Mouse (Mus musculus): ENCODE data around the gene Phgdh. TPM values are rescaled to one million over a fixed set of nuclear protein-coding genes. Genes with fewer than 3 reads are reported as not detected.

Phgdh gene
- polyA plus RNA-seq, 1 experiment from 2014 or later: 494 TPM

DNA sequence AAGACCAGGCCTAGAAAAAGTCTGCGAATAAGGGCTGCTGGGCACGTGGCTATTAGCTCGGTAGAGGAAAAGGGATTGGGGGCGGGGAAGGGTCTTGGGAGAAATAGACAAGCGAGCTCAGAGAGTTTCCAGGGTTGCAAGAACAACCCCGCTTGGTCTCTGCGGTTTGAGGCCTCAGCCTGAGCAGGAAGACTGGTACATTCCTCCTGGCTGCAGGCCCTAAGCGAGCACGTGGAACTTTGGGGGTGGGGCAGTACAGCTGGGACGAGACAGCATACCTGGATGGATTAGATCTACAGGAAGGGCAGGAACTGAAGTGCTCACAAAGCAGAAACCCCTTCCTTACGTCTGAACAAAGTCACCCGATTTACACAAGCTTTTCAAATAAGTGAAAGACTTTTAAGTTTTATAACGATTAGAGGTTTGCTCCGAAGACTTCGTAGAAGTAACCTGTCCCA is 1.2 kb downstream of the Phgdh start:
- Histone ChIP-seq H3K27ac (ENCODE audit: low read depth, low read length) (peak overlapping the region; percentile 85; the same call in 1 of the 2 replicates), H3K9ac (ENCODE audit: low read depth, low read length) (peak overlapping the region; percentile 81), H3K9me3 (ENCODE audit: control insufficient read depth, low read length) (no peaks in the 10 kb centered on the region), H3K36me3 (ENCODE audit: control insufficient read depth, insufficient read depth, low read length) (peaks cover 11% of the 10 kb centered on the region), H3K4me1 (ENCODE audit: control insufficient read depth, insufficient read depth, low read length) (peaks cover 30% of the 10 kb centered on the region), H3K4me2 (replicated peaks; ENCODE audit: low read depth, low read length) (peak overlapping the region; percentile 87), H3K4me3 (ENCODE audit: low read length) (peak overlapping the region; percentile 74), H3K27me3 (ENCODE audit: control insufficient read depth, insufficient read depth, low read length) (no peaks in the 10 kb centered on the region)
- ATAC-seq (ENCODE audit: low FRiP score, low TSS enrichment): peak; percentile 56; the same call in 1 of the 2 replicates
- WGBS: 4% methylated on average over 15 of the region's 15 CpGs

DNA sequence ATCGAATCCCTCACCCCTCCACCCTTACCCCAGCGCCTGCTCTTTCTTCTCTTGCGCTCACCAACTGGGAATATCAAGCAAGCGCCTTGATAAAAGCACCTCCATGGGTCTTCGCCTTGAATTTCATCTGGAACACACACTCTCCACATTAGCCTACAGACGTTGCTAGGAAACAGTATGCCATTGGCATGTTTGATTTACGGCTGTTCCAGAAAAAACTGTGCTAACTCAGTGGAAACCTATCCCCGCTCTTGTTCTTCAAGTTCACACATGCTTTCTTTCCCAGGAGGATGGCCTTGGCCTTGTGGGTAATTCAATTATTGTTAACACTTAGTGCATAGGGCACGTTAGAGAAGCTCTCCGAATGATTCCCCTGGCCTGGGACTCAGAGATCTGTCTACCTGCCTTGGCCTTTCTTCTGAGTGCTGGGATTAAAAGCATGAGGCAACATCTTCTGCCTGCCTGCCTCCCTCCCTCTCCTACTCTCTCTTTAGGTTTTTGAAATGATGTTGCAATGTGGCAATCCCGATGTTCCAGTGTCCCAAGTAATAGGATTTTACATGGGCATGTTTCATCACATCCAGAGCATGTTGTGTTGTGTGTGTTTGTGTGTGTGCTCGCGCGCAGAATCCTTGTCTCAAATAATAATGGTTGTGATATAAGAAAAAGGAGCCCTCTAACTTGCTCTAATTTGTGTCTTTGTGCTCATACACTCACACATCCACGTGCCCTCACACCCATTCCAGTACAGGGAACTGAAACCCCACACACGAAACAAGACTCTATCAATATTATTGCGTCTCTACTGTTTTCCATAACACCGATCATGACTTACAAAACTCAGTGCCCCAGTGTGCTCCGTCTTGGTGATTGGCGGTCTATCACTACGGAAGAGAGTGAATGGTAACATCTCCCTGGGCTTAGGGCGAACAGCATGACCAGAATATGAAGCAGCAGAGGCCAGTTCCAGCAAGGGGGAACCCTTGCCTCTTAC is 2.8 kb downstream of the Phgdh start:
- H3K4me3 ChIP-seq (ENCODE audit: low read length): peak overlapping the region; percentile 74; the same call in 1 of the 2 replicates
- H3K4me2 ChIP-seq (replicated peaks; ENCODE audit: low read depth, low read length): peak overlapping the region; percentile 87
- H3K4me1 ChIP-seq (ENCODE audit: control insufficient read depth, insufficient read depth, low read length): peaks cover 30% of the 10 kb centered on the region
- no peak for ATAC-seq (ENCODE audit: low FRiP score, low TSS enrichment)
- no peaks in the 10 kb centered on the region for H3K27me3 ChIP-seq (ENCODE audit: control insufficient read depth, insufficient read depth, low read length)
- no peak overlapping the region for H3K27ac ChIP-seq (ENCODE audit: low read depth, low read length)
- WGBS: 81% methylated on average over 22 of the region's 22 CpGs
- H3K9ac ChIP-seq (ENCODE audit: low read depth, low read length): peak overlapping the region; percentile 81; the same call in 1 of the 2 replicates
- H3K9me3 ChIP-seq (ENCODE audit: control insufficient read depth, low read length): no peaks in the 10 kb centered on the region
- H3K36me3 ChIP-seq (ENCODE audit: control insufficient read depth, insufficient read depth, low read length): peaks cover 25% of the 10 kb centered on the region

DNA sequence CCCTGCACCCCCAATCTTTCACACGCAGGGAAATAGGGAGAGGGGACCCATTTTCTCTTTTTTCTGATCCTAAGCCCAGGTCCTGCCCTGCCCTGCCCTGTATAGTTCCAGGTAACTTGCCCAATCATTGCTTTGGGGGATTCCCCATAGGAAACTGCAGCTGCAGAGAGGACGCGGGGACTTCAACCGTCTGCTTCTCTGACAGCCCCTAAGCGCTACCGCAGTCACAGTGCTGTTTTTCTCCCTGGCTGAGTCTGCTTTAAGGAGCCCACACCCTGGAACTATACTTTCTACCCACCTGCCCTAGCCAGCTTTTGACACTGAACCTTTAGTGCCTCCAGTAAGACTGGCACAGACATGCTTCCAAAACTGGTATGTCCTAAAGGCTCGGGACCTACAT is 3.9 kb downstream of the Phgdh start:
- Histone ChIP-seq H3K27me3 (ENCODE audit: control insufficient read depth, insufficient read depth, low read length) (no peaks in the 10 kb centered on the region), H3K4me3 (ENCODE audit: low read length) (no peak overlapping the region), H3K36me3 (ENCODE audit: control insufficient read depth, insufficient read depth, low read length) (peaks cover 35% of the 10 kb centered on the region), H3K4me1 (ENCODE audit: control insufficient read depth, insufficient read depth, low read length) (peaks cover 30% of the 10 kb centered on the region), H3K9ac (ENCODE audit: low read depth, low read length) (no peak overlapping the region), H3K4me2 (replicated peaks; ENCODE audit: low read depth, low read length) (no peak overlapping the region), H3K27ac (ENCODE audit: low read depth, low read length) (no peak overlapping the region), H3K9me3 (ENCODE audit: control insufficient read depth, low read length) (no peaks in the 10 kb centered on the region)
- 78% methylated on average over 7 of the region's 7 CpGs for WGBS
- no peak for ATAC-seq (ENCODE audit: low FRiP score, low TSS enrichment)

DNA sequence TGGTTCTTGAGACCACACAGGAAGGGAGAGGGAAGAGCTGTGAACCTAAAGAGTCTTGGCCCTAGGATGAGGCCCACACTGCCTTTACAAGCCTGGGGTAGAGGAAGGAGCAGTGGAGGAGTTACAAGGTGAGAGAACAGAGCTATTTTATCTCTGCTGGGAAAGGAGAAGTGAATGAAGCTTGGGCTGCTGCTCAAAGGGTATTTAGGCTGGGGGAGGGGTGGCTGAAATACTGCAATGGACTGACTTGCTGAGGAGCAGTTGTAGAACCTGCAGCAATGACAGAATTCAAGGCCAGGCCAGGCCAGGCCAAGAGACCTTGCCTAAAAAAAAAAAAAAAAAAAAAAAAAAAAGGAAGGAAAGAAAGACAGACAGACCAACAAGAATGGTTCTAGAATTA is 4.5 kb downstream of the Phgdh start:
- Histone ChIP-seq H3K36me3 (ENCODE audit: control insufficient read depth, insufficient read depth, low read length) (peaks cover 36% of the 10 kb centered on the region), H3K4me1 (ENCODE audit: control insufficient read depth, insufficient read depth, low read length) (peaks cover 29% of the 10 kb centered on the region), H3K4me2 (replicated peaks; ENCODE audit: low read depth, low read length) (no peak overlapping the region), H3K27ac (ENCODE audit: low read depth, low read length) (no peak overlapping the region), H3K9ac (ENCODE audit: low read depth, low read length) (no peak overlapping the region), H3K9me3 (ENCODE audit: control insufficient read depth, low read length) (no peaks in the 10 kb centered on the region), H3K4me3 (ENCODE audit: low read length) (no peak overlapping the region), H3K27me3 (ENCODE audit: control insufficient read depth, insufficient read depth, low read length) (no peaks in the 10 kb centered on the region)
- ATAC-seq (ENCODE audit: low FRiP score, low TSS enrichment): no peak

DNA sequence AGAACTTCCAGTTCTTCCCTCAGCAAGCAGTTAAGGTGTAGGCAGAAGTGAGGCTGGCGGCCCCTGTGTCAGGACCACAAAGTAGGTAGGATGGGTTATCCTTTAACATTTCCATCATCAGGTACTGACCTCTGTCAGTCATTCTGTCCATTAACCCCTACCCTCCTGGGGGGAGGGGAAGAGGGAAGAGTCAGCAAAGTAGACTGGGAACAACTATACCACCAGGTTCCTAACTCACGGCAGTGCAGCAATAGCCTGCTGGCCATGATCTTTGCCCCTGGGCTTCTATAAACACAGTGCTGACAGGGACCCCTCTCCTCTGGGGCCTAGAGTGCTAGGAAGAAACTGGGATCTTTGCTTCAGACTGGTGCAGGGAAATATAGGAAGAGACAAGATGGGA is 5.8 kb downstream of the Phgdh start:
- Histone ChIP-seq H3K36me3 (ENCODE audit: control insufficient read depth, insufficient read depth, low read length) (peaks cover 43% of the 10 kb centered on the region), H3K4me1 (ENCODE audit: control insufficient read depth, insufficient read depth, low read length) (peaks cover 26% of the 10 kb centered on the region), H3K4me3 (ENCODE audit: low read length) (no peak overlapping the region), H3K9me3 (ENCODE audit: control insufficient read depth, low read length) (no peaks in the 10 kb centered on the region), H3K4me2 (replicated peaks; ENCODE audit: low read depth, low read length) (no peak overlapping the region), H3K27ac (ENCODE audit: low read depth, low read length) (no peak overlapping the region), H3K9ac (ENCODE audit: low read depth, low read length) (no peak overlapping the region), H3K27me3 (ENCODE audit: control insufficient read depth, insufficient read depth, low read length) (no peaks in the 10 kb centered on the region)
- WGBS: 75% methylated on average over 2 of the region's 2 CpGs
- ATAC-seq (ENCODE audit: low FRiP score, low TSS enrichment): no peak

DNA sequence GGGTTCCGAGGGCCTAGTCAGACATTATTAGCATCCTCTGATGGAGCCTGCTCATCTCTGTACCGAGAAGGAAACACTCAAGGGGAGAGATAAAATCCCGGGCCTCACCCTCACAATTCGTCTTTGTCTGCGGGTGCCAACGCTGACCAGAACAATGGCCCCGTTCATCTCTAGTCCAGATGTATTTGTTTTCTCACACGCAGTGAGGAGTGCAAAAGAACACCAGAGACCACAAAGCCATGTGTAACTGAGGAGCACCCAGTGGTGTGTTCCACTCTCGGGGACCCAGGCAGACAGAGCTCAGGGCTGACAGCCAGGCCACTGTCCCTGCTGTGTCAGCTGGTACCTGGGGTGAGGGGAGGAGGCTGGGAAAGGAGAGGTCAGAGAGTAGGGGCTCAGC is 15.6 kb downstream of the Phgdh start:
- ATAC-seq (ENCODE audit: low FRiP score, low TSS enrichment): no peak
- Histone ChIP-seq H3K4me2 (replicated peaks; ENCODE audit: low read depth, low read length) (no peak overlapping the region), H3K27ac (ENCODE audit: low read depth, low read length) (no peak overlapping the region), H3K4me3 (ENCODE audit: low read length) (no peak overlapping the region), H3K27me3 (ENCODE audit: control insufficient read depth, insufficient read depth, low read length) (no peaks in the 10 kb centered on the region), H3K9me3 (ENCODE audit: control insufficient read depth, low read length) (no peaks in the 10 kb centered on the region), H3K4me1 (ENCODE audit: control insufficient read depth, insufficient read depth, low read length) (no peaks in the 10 kb centered on the region), H3K9ac (ENCODE audit: low read depth, low read length) (no peak overlapping the region), H3K36me3 (ENCODE audit: control insufficient read depth, insufficient read depth, low read length) (peaks cover 89% of the 10 kb centered on the region)
- 87% methylated on average over 9 of the region's 9 CpGs for WGBS

DNA sequence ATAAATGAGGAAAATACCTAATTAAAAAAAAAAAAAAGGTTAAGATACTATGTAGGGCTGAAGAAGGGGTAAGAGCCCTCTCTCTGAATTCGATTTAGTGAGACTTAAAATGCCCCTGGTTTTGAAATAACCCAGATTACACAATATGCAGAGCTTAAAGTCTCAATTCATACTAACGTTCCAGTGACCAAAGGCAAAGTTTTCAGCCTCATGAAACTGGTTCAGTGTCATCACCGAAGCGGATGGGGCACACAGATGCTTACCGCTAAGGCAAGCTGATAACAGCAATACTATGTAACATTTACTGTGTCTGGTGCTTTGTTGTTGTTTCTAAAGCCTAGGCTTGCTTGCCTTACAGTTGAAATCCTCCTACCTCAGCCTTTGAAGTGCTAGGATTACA is 17.6 kb downstream of the Phgdh start:
- WGBS: 93% methylated on average over 5 of the region's 5 CpGs
- Histone ChIP-seq H3K4me1 (ENCODE audit: control insufficient read depth, insufficient read depth, low read length) (no peaks in the 10 kb centered on the region), H3K4me3 (ENCODE audit: low read length) (no peak overlapping the region), H3K27me3 (ENCODE audit: control insufficient read depth, insufficient read depth, low read length) (no peaks in the 10 kb centered on the region), H3K9me3 (ENCODE audit: control insufficient read depth, low read length) (no peaks in the 10 kb centered on the region), H3K36me3 (ENCODE audit: control insufficient read depth, insufficient read depth, low read length) (peaks cover 85% of the 10 kb centered on the region), H3K9ac (ENCODE audit: low read depth, low read length) (no peak overlapping the region), H3K4me2 (replicated peaks; ENCODE audit: low read depth, low read length) (no peak overlapping the region), H3K27ac (ENCODE audit: low read depth, low read length) (no peak overlapping the region)
- ATAC-seq (ENCODE audit: low FRiP score, low TSS enrichment): no peak

DNA sequence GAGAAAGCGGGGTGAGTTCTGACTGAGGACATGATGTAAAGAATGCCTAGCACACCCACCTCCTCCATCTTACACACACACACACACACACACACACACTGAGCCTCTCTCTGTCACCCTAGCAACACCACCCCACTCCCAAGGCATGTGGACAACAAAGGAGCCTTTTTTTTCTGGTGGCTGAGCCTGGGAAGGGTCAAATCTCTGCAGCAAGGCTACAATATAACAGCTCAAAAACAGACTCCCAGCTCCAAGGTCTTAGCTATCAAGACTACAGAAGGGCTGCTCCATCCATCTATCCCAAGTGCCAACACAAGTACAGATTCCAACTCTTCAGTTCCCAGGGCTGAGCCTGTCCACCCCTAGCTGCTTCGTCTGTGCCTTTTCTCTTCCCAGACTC is 20.6 kb downstream of the Phgdh start:
- H3K9me3 ChIP-seq (ENCODE audit: control insufficient read depth, low read length): no peaks in the 10 kb centered on the region
- H3K4me3 ChIP-seq (ENCODE audit: low read length): no peak overlapping the region
- no peak overlapping the region for H3K4me2 ChIP-seq (replicated peaks; ENCODE audit: low read depth, low read length)
- no peak for ATAC-seq (ENCODE audit: low FRiP score, low TSS enrichment)
- WGBS: 75% methylated on average over 2 of the region's 2 CpGs
- H3K36me3 ChIP-seq (ENCODE audit: control insufficient read depth, insufficient read depth, low read length): peaks cover 72% of the 10 kb centered on the region
- no peaks in the 10 kb centered on the region for H3K27me3 ChIP-seq (ENCODE audit: control insufficient read depth, insufficient read depth, low read length)
- H3K27ac ChIP-seq (ENCODE audit: low read depth, low read length): no peak overlapping the region
- no peaks in the 10 kb centered on the region for H3K4me1 ChIP-seq (ENCODE audit: control insufficient read depth, insufficient read depth, low read length)
- no peak overlapping the region for H3K9ac ChIP-seq (ENCODE audit: low read depth, low read length)

DNA sequence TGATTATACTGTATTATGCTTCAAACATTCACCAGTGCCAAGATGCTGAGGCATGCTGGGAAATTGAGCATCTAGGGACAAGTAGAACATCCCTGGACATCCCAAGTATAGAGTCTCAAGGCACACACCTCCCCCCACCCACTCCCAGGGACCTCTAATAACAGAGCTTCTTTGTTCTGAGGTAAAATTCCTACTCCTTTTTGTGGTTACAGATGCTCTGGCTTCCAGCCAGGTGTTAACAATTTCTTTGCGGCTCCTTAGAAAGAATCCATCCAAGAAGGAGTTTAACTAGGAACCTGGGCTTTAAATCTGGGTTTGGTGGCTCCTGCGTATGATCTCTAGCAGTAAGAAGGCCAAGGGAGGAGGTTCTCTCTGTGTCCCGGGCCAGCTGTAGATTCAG is 22.6 kb downstream of the Phgdh start:
- Histone ChIP-seq H3K36me3 (ENCODE audit: control insufficient read depth, insufficient read depth, low read length) (peaks cover 59% of the 10 kb centered on the region), H3K4me3 (ENCODE audit: low read length) (no peak overlapping the region), H3K4me2 (replicated peaks; ENCODE audit: low read depth, low read length) (no peak overlapping the region), H3K27ac (ENCODE audit: low read depth, low read length) (no peak overlapping the region), H3K9ac (ENCODE audit: low read depth, low read length) (no peak overlapping the region), H3K4me1 (ENCODE audit: control insufficient read depth, insufficient read depth, low read length) (no peaks in the 10 kb centered on the region), H3K27me3 (ENCODE audit: control insufficient read depth, insufficient read depth, low read length) (no peaks in the 10 kb centered on the region), H3K9me3 (ENCODE audit: control insufficient read depth, low read length) (no peaks in the 10 kb centered on the region)
- no peak for ATAC-seq (ENCODE audit: low FRiP score, low TSS enrichment)
- WGBS: 80% methylated on average over 3 of the region's 3 CpGs

Data from kidney, embryonic 14.5 days (tissue).